Mouse (Mus musculus): ENCODE results near the gene Arpc5. TPM values are rescaled to one million over a fixed set of nuclear protein-coding genes. Genes with fewer than 3 reads are reported as not detected.
A peak's percentile ranks its signal among the peaks of the same experiment; 100 is the strongest.
"Not testable (repeated sequence)": the region's sequence is repeated elsewhere in the genome, so short reads cannot be mapped to it uniquely, and the experiment has no call there.

Arpc5 gene
- 100 to 1,000 TPM; 197 to 200 TPM for total RNA-seq (2021)

DNA sequence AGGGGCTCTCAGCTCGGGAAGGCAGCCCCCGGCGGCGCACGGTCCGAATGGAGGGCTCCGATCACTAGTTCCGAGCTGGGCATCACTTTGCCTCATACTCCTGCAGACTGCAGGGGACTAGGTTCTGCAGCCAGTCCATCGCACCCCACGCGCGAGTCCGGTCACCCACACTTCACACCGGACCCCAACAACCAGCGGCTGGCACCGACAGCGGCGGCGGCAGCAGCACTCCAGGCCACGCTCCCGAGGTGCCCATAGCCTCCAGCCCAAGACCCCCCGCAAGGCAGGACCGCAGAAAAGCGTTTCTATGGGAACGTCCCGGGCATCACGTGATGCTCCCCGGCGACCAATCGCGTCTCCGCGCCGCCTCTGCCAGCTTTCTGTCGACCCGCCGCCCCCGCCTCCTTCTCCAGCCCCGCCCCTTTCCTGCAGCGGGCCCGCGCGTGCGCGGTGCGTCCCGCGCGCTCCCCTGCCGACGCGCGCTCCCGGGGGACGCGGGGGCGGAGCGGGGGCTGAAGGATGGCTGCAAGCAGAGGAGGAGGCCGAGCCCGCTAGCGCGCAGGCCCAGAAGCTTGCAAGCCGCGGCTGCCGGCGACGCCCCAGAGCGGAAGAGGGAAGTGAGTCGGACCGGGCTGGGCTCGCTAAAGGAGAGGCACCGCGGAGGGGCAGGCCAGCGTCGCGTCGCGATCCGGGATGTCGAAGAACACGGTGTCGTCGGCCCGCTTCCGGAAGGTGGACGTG is at the start of gene Arpc5, which contains the start of gene Rgl1:
Arpc5 (plus strand) TSS at position 511 of the 741 bp plus-strand sequence.
Rgl1 (minus strand) TSS at position 320 of the 741 bp plus-strand sequence.
- DNase-seq: peak; percentile 97 to 98

DNA sequence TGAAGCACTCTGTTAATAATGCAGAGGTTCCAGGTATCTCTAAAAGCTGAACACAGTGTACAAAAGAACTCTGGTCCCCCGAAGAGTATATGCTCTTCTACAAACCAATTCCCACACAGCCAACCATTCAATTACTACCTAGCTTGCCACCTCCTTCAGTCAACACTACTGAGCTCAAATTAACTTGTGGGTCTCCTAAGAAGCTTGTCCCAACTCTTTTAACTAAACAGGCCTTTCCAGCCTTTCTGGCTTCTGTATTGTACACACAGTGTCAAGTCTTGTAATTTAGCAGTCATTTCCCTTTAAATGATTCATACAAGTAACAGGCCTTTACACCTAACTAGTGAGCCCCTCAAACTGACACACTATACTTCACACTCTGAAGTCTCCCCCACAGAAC is 49.0 kb upstream of the Arpc5 start:
- DNase-seq: no peak

DNA sequence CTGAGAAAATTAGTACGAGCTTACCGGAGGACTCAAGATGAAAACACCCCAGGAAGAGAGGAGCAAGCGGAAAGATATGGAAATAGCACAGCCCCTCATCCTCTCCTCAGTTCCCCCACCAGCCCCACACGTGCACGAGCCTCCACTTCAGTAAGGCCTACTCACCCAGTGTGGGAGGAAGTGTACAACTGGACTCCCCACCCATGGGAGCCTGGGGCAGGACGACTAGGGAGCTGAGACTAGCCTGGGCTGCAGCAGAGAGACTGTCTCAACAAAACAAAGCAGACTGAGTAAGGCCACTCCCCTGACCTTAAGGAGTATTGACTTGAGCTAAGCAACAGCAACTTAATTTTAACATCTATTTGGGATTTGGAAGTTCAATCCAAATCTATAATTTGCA is 48.1 kb upstream of the Arpc5 start:
- no peak for DNase-seq

- DNase-seq: no peak
These were observed 45.4 kb upstream of the Arpc5 start for GRCm38 (mm10) chr1:152720969-152721368.

DNA sequence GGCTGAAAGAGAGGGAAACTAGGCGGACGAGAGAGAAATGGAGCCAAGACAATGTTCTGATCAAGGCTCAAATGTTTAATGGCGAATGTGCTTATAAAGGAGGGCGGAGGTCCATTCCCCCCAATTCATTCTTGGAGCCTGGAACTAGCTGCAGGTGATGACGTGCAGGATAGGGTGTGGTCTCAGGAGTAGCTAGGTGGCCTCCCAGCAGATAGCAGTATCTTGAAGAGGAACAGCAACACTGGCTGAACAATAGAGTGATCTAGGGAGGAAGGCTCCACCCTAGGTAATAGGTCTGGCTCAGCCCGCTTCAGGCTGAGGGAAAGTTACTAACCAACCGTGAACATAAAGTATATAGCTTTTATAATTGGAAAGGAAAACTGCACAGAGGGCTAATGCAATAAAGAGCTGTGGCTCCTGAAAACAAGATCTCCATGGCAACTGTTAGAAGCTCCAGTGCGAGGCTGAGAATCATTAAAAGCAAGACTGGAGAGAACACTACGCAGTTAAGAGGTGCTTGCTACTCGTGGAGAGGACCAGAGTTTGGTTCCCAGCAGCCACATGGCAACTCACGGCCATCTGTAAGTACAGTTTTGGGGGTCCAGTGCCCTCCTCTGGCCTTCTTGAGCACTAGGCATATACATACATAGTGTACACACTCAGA is 44.7 kb upstream of the Arpc5 start:
- DNase-seq: no peak

GRCm38 (mm10) chr1:152724286-152724685 is 42.1 kb upstream of the Arpc5 start:
- no peak for DNase-seq

GRCm38 (mm10) chr1:152726095-152726494 is 40.2 kb upstream of the Arpc5 start:
- DNase-seq: no peak

DNA sequence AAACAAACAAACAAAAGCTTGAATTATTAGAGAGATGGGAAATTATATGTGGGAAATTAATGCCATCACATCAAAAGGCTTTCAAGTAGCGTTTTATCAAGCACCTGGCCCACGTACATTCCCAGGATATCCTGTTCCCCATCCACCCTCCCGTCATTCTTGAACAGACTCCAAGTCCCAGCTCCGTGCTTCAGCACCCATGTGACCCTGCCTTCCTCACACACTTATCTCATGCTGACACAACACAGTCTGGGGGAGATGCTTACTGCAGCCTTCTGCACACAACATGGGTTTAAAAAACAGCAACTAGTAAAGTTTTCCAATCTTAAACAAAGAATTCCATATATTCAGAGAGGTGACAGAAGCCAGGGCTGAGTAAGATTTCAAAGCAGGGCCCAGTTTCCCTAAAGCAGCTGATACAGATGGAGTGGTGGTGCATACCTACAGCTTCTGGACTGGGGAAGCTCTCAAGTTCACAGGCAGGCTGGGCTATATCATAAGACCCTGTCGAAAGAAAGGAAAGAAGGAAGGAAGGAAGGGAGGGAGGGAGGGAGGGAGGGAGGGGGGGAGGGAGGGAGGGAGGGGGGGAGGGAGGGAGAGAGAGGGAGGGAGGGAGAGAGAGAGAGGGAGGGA is 38.6 kb upstream of the Arpc5 start:
- DNase-seq: no peak

- DNase-seq: no peak
These were observed 27.5 kb upstream of the Arpc5 start for GRCm38 (mm10) chr1:152738793-152739192.

- DNase-seq: no peak
These were observed 27.0 kb upstream of the Arpc5 start for GRCm38 (mm10) chr1:152739374-152739773.

DNA sequence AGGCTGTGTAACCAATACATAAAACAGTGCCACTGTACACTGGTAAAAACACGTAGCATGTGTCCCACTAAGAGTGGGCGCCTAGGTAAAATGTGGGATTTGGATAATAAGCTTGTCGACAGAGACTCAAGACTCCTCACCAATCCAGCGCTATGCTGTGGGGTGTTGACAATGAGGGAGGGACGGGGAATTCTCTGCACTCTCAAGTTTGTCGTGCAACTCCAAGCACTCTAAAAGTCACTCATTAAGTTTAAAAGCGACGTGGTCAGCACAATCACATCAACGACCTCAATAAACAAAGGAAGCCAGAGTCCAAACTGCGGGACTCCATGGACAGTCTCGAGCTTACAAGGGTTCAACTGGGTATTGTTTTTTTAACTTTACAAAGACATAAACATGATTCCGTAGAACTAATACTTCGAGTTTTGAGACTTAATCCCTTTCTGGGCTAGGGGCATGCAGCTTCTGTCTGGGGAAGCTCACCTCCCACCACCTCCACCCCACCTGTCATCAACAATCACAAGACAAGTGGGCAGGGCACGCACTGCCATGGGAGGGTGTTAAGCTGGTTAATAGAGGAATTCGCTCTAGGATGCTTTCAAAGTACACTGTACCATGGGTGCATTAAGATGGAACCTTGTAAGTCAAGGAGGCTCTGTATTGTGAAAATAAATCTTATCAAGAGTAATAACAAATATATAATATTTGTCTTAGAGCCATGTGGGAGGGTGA is 23.1 kb upstream of the Arpc5 start:
- no peak for DNase-seq

GRCm38 (mm10) chr1:152746426-152746825 is 19.9 kb upstream of the Arpc5 start:
- DNase-seq: peak; percentile 72 to 81

DNA sequence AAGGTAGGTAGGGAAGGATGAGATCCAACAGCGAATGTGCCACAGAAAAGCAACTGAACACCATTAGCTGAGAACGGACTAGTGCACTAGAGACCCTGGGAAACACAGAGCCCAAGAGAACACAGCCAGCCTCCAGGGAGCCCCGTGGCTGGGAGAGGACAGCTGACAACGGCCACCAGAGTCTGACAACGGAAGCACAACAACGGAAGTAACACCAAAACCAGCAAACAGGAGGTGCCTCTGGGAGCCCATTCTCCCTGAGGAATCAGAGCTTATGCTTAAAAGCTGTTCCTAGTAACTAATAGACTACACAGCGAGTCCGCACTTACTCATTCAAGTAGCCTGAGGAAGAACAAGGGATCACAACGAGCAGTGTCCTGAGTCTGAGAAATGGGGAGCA is 17.1 kb upstream of the Arpc5 start:
- no peak for DNase-seq

- peak in 1 of 2 experiments; percentile 32 for DNase-seq
These were observed 15.9 kb upstream of the Arpc5 start, which contains the start of gene Apobec4 for GRCm38 (mm10) chr1:152750312-152750965. Apobec4 (plus strand) TSS chr1:152750551.

DNA sequence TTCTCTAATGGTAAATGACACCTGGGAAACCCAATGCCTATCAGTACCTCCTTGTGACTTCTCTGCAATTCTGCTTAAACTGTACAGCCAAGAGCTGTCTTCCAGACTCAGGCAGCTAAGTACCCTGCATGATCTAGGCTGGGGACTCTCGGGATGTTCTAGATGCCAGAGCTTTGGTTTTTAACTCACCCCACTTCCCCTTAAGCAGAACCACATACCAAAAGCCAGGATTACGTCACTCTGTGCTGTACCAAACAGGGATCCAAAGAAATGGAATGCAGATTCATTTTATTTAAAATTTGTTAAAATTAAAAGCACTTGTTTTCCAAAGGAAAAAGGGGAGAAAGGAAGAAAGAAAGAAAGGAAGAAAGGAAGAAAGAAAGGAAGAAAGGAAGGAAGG is 4.6 kb upstream of the Arpc5 start:
- no peak for DNase-seq

GRCm38 (mm10) chr1:152766804-152767748 is 734 bp downstream of the Arpc5 start:
- DNase-seq: no peak

- peak; percentile 80 to 86 for DNase-seq
These were observed 1.6 kb downstream of the Arpc5 start for GRCm38 (mm10) chr1:152767749-152768488.

DNA sequence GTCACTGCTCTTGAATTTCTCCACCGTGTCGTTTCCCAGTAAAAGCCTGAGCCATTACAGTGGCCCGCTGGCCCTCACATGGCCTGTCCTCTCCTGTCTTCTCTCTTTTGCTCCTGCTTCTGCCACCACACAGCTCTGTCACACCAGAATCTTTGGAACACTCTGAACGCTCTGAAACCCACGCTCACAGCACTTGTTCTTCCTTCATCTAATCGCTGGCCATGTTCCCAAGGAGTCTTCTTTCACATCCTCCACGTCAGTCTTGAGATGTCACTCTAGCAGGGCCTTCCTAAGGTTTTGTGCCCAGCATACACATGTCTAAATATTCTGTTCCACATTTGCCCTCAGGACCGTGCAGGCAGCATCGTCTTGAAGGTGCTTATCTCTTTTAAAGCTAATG is 4.7 kb downstream of the Arpc5 start:
- DNase-seq: peak; percentile 33 to 40

GRCm38 (mm10) chr1:152774601-152775000 is 8.3 kb downstream of the Arpc5 start:
- not testable (repeated sequence) for DNase-seq

- peak; percentile 65 to 72 for DNase-seq
These were observed 12.9 kb downstream of the Arpc5 start for GRCm38 (mm10) chr1:152779071-152779737.
